In the genomic region with DNA sequence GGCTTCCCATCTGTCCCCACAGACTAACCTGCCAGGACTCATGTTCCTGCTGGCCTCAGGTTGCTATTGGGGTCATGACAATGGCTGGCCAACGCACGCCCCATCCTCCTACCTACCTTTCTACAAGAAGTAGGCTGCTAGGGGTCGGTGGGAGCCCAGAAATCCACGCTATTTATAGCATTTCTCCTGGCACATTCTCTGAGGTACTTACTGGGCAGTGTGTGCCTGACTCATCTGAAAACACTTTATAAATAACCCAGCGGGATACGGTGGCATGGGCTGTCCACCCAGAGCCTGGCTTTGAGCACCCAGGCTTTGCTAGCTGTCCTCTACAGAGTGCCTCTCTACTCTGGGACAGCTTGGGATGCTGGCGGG, we compare ENCODE assay signal across 13 mouse cellular contexts. TPM values are rescaled to one million over a fixed set of nuclear protein-coding genes. Genes with fewer than 3 reads are reported as not detected.
DNase-seq lines count a peak whose midpoint lies in the region; ATAC-seq and TF ChIP-seq lines count a peak whose summit lies in the region.
"Had no signal": no experiment of that assay in that cellular context is flagged by ENCODE, and none has a peak within 500 bp of the region (broad histone marks: within the 10 kb centered on the region; RNA-seq: fewer than 3 reads in every experiment).

No protein-coding gene starts in this region.

- peak; percentile 55; the same call in 1 of the 2 replicates for TF ChIP-seq EP300 in heart, adult 2 months (IDR thresholded peaks at IDR 0.05; ENCODE audit: insufficient read depth, low read depth, low read length)

- H3K4me1 ChIP-seq in forebrain, embryonic 15.5 days, result peaks cover 10% of the 10 kb centered on the region
- no peaks in the 10 kb centered on the region; the same call in 1 of the 2 replicates for H3K4me1 ChIP-seq in heart, adult 2 months (ENCODE audit: control insufficient read depth, insufficient read depth, low read length)
- H3K4me1 ChIP-seq in hindbrain, embryonic 13.5 days (replicated peaks), result peaks cover 19% of the 10 kb centered on the region

- TF ChIP-seq POLR2A in heart, adult 2 months (IDR thresholded peaks at IDR 0.05; ENCODE audit: insufficient read depth, low read depth, low read length), result no peak

- intact Hi-C loops in left cerebral cortex, postnatal 25 days (cut with DNase I), result loop anchor here (1.0 to 10.0 kb wide), 3 partner anchors 18 to 126 kb away; no protein-coding TSS in a partner anchor
- intact Hi-C loops in heart, adult 2 months (cut with DNase I), result loop anchor here (5.0 kb wide), 1 partner anchor 34 kb away; no protein-coding TSS in a partner anchor

- WGBS in forebrain, embryonic 15.5 days, result 65% methylated on average over 7 of the region's 7 CpGs
- WGBS in heart, adult 2 months, result 41% methylated on average over 7 of the region's 7 CpGs
- 72% methylated on average over 7 of the region's 7 CpGs for WGBS in hindbrain, embryonic 13.5 days

- no peaks in the 10 kb centered on the region for H3K79me2 ChIP-seq in heart, adult 2 months (replicated peaks; ENCODE audit: control insufficient read depth, insufficient read depth, low read length)

- H3K4me2 ChIP-seq in forebrain, embryonic 15.5 days (replicated peaks), result no peak overlapping the region
- no peak overlapping the region for H3K4me2 ChIP-seq in hindbrain, embryonic 13.5 days
- H3K4me2 ChIP-seq: limb, embryonic 15.5 days; neural tube, embryonic 12.5 days had no signal

- H3K9ac ChIP-seq in forebrain, embryonic 15.5 days (replicated peaks), result no peak overlapping the region
- peak overlapping the region; percentile 17 for H3K9ac ChIP-seq in heart, adult 2 months (ENCODE audit: low read depth, low read length)
- 0 out of 2 replicates have a peak overlapping the region, but pooled peaks have one; percentile 20 for H3K9ac ChIP-seq in hindbrain, embryonic 13.5 days
- H3K9ac ChIP-seq: limb, embryonic 15.5 days; neural tube, embryonic 12.5 days had no signal

- H3K27ac ChIP-seq in forebrain, embryonic 15.5 days (replicated peaks), result 0 out of 2 replicates have a peak overlapping the region, but pooled peaks have one; percentile 46
- peak overlapping the region; percentile 91 for H3K27ac ChIP-seq in heart, adult 2 months
- peak overlapping the region; percentile 79 for H3K27ac ChIP-seq in hindbrain, embryonic 13.5 days
- H3K27ac ChIP-seq: limb, embryonic 15.5 days; neural tube, embryonic 12.5 days had no signal

- H3K9me3 ChIP-seq in forebrain, embryonic 15.5 days, result no peaks in the 10 kb centered on the region
- H3K9me3 ChIP-seq in hindbrain, embryonic 13.5 days, result no peaks in the 10 kb centered on the region
- H3K9me3 ChIP-seq: limb, embryonic 15.5 days; neural tube, embryonic 12.5 days had no signal

- peak; percentile 22 to 65 for DNase-seq in left cerebral cortex, postnatal 25 days (ENCODE audit: low spot score in 2 of 2)
- DNase-seq in left cerebral cortex, adult 11 months (ENCODE audit: low spot score), result no peak
- peak in 1 of 2 experiments; percentile 75 for DNase-seq in heart, adult 2 months
- DNase-seq in embryo, embryonic 9.5 days (ENCODE audit: extremely low spot score), result no peak
- no peak for DNase-seq in liver
- DNase-seq: adrenal gland, postnatal 25 days; kidney, postnatal 36 days; lung, postnatal 4 days had no signal

- H3K4me3 ChIP-seq in forebrain, embryonic 15.5 days, result no peak overlapping the region
- no peak overlapping the region for H3K4me3 ChIP-seq in heart, adult 2 months
- H3K4me3 ChIP-seq in hindbrain, embryonic 13.5 days, result no peak overlapping the region
- H3K4me3 ChIP-seq: limb, embryonic 15.5 days; neural tube, embryonic 12.5 days had no signal

- no peaks in the 10 kb centered on the region for H3K36me3 ChIP-seq in forebrain, embryonic 15.5 days
- H3K36me3 ChIP-seq in heart, adult 2 months (ENCODE audit: control insufficient read depth, insufficient read depth, low read length), result no peaks in the 10 kb centered on the region
- no peaks in the 10 kb centered on the region for H3K36me3 ChIP-seq in hindbrain, embryonic 13.5 days
- H3K36me3 ChIP-seq: limb, embryonic 15.5 days; neural tube, embryonic 12.5 days had no signal

- no peak for TF ChIP-seq CTCF in heart, adult 2 months (IDR thresholded peaks at IDR 0.05)

- no peak for ATAC-seq in forebrain, embryonic 15.5 days (replicated peaks)
- no peak for ATAC-seq in hindbrain, embryonic 13.5 days (ENCODE audit: low FRiP score)

- no peaks in the 10 kb centered on the region for H3K27me3 ChIP-seq in forebrain, embryonic 15.5 days
- H3K27me3 ChIP-seq in heart, adult 2 months (ENCODE audit: control insufficient read depth, insufficient read depth, low read length), result no peaks in the 10 kb centered on the region
- H3K27me3 ChIP-seq in hindbrain, embryonic 13.5 days, result no peaks in the 10 kb centered on the region
- H3K27me3 ChIP-seq: limb, embryonic 15.5 days; neural tube, embryonic 12.5 days had no signal

RNA-seq across cellular contexts. Expression of a gene that starts 9.0 kb away (rescaled TPM):
- total RNA-seq in left cerebral cortex, postnatal 25 days (2021), result 100 to 1,000 TPM; 130 to 140 TPM
- polyA plus RNA-seq in forebrain, embryonic 15.5 days (2015; fragmentation: Nextera tagmentation; extraction: Ambion mirVana), result 28.6 and 31.5 TPM in 2 replicates
- under 1 TPM; 0.50 to 0.75 TPM for total RNA-seq in heart, adult 2 months (2021)
- 1.0 and 1.1 TPM in 2 replicates for polyA plus RNA-seq in heart, adult 2 months (2012; rRNA removed)
- 38.8 and 40.0 TPM in 2 replicates for polyA plus RNA-seq in hindbrain, embryonic 13.5 days (2015; fragmentation: Nextera tagmentation; extraction: Ambion mirVana)
- total RNA-seq: hematopoietic stem cell, adult 5-6 weeks had no signal

RNA-seq across cellular contexts. Expression of a gene that starts 36.3 kb away (rescaled TPM):
- 1 to 10 TPM in 1 of 2 experiments, under 1 TPM in 1; 0.62 to 1.3 TPM for total RNA-seq in left cerebral cortex, postnatal 25 days (2021)
- 0.54 and 0.78 TPM in 2 replicates for polyA plus RNA-seq in forebrain, embryonic 15.5 days (2015; fragmentation: Nextera tagmentation; extraction: Ambion mirVana)
- 1 to 10 TPM; 4.7 to 5.9 TPM for total RNA-seq in heart, adult 2 months (2021)
- polyA plus RNA-seq in heart, adult 2 months (2012; rRNA removed), result 11.6 and 19.0 TPM in 2 replicates
- 4.4 and 4.6 TPM in 2 replicates for polyA plus RNA-seq in hindbrain, embryonic 13.5 days (2015; fragmentation: Nextera tagmentation; extraction: Ambion mirVana)

Comparison
In these comparisons a context has a peak if more than half of its experiments do, and no peak if none do; other contexts are left out.
1. DNase-seq: peak in left cerebral cortex, postnatal 25 days (2 of 2); none in left cerebral cortex, adult 11 months (single experiment), embryo, embryonic 9.5 days (single experiment) and liver (single experiment).
2. RNA of a gene that starts 9.0 kb away (polyA plus RNA-seq): 38.8 to 40.0 TPM in hindbrain, embryonic 13.5 days and 28.6 to 31.5 TPM in forebrain, embryonic 15.5 days; 1.0 to 1.1 TPM in heart, adult 2 months; every median in the first group is over 10 times any median in the second.
3. Peak in every context shown above with its lines, with median percentiles within 50 percentile points of each other: H3K27ac ChIP-seq.